Mouse (Mus musculus): ENCODE results near the gene Sars2. TPM values are rescaled to one million over a fixed set of nuclear protein-coding genes. Genes with fewer than 3 reads are reported as not detected.

Gene Sars2
- polyA plus RNA-seq, 1 experiment from 2014 or later: 32.2 TPM

DNA sequence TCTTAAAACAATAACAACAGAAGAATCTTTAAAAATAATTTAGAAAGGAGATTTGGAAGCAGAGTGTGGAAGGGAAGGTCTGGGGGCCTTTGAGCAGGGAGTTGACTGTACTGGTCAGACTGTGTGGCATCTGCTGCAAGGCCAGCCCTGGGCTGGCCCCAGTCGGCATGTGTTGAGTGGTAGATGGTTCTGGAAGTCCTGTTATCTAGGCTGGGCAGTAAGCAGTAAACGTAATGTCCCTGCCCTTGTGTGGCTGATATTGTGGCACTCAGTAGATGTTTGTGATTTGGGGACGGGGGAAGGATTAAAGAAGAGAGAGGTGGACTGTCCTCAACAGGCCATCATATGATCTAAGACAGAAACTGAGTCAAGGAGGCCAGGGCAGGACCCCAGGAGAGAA lies 28.5 kb downstream of the Sars2 start:
- Histone ChIP-seq H3K4me1 (peaks cover 28% of the 10 kb centered on the region), H3K27ac (no peak overlapping the region), H3K27me3 (ENCODE audit: insufficient read depth, poor library complexity, severe bottlenecking) (no peaks in the 10 kb centered on the region), H3K4me3 (no peak overlapping the region), H3K36me3 (peaks cover 11% of the 10 kb centered on the region), H3K9me3 (no peaks in the 10 kb centered on the region)
- DNase-seq (ENCODE audit: low spot score): no peak
- WGBS: 68% methylated on average over 3 of the region's 3 CpGs

DNA sequence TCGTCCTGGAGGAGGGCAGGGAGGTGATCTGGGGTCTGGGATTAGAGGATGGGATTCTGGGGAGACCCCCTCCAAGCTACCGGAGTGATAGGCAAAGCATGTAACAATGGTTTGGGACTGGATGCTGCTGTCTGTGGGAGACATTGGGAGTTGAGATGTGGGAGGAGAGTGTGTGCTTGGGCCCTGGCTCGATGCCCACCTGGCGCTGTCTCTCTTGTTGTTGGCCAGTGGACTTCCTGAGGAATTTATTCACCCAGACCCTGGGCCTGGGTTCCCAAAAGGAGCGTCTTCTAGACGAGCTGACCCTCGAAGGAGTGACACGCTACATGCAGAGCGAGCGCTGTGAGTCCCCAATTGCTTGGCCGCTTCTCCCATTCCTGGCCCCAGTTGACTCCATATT lies 30.1 kb downstream of the Sars2 start:
- WGBS: 88% methylated on average over 11 of the region's 11 CpGs
- H3K36me3 ChIP-seq: peaks cover 17% of the 10 kb centered on the region
- no peaks in the 10 kb centered on the region for H3K9me3 ChIP-seq
- H3K27me3 ChIP-seq (ENCODE audit: insufficient read depth, poor library complexity, severe bottlenecking): no peaks in the 10 kb centered on the region
- H3K4me3 ChIP-seq: no peak overlapping the region
- H3K4me1 ChIP-seq: peaks cover 21% of the 10 kb centered on the region
- no peak for DNase-seq (ENCODE audit: low spot score)
- H3K27ac ChIP-seq: no peak overlapping the region

DNA sequence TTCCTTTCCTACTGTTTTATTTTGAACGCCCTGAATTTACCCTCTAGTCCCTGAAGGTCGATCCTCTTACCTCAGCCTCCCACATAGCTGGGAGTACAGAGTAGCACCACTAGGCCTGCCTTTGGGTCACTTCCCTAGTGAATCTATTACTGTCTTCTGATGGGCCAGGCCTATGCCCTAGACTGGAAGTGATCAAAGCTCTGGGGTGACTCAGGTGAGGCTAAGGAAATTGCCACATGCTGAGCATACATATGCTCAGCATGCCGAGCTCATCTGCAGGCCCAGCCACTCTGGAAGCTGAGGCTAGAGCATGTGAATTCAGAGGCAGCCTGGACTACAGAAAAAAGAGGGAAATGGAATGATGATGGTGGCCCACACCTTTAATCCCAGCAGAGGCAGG lies 31.4 kb downstream of the Sars2 start:
- WGBS: 59% methylated on average over 3 of the region's 3 CpGs
- DNase-seq (ENCODE audit: low spot score): no peak
- Histone ChIP-seq H3K27me3 (ENCODE audit: insufficient read depth, poor library complexity, severe bottlenecking) (no peaks in the 10 kb centered on the region), H3K4me3 (no peak overlapping the region), H3K36me3 (peaks cover 22% of the 10 kb centered on the region), H3K4me1 (peaks cover 11% of the 10 kb centered on the region), H3K27ac (no peak overlapping the region), H3K9me3 (no peaks in the 10 kb centered on the region)

DNA sequence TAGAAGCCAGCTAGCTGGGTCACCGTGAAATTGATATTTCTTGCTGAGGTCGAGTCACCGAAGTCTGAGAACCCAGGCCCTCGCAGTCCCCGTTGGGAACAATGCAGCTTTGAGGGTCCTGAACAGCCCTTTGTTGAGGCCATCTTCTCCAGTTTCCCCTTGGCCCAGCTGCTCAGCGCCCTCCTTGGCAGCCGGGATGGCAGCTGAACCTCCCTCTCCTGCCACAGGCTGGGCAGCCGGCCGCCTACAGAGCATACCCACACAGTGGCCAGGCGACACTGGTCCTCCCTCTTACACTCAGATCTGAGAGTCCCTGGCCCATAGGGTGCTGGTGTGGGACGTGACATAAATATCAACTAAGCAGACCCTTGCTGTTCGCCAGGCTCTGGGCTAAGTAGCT lies 32.4 kb downstream of the Sars2 start:
- 82% methylated on average over 12 of the region's 12 CpGs for WGBS
- peaks cover 11% of the 10 kb centered on the region for H3K4me1 ChIP-seq
- peaks cover 26% of the 10 kb centered on the region for H3K36me3 ChIP-seq
- H3K4me3 ChIP-seq: no peak overlapping the region
- no peaks in the 10 kb centered on the region for H3K27me3 ChIP-seq (ENCODE audit: insufficient read depth, poor library complexity, severe bottlenecking)
- DNase-seq (ENCODE audit: low spot score): no peak
- H3K9me3 ChIP-seq: no peaks in the 10 kb centered on the region
- no peak overlapping the region for H3K27ac ChIP-seq

DNA sequence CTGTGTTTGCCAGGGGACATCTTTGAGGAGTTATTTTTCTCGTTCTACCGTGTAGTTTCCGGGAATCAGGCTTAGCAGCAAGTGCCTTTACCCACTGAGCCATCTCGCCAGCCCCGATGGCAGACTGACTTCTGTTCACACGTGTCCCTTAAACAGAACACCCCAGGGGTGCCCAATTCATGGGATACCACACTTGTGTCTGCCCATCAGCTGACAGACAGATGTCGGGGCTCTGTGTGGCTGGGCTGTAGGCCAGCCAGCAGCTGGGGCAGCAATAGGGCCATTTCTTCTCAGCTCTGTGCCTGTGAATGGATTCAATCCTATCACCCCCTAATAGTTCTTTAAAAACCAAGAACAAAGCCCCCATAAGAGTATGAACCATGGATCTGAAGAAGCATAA lies 33.3 kb downstream of the Sars2 start:
- 85% methylated on average over 7 of the region's 7 CpGs for WGBS
- H3K36me3 ChIP-seq: peaks cover 26% of the 10 kb centered on the region

GRCm38 (mm10) chr7:28778825-28779224 lies 37.0 kb downstream of the Sars2 start:
- Histone ChIP-seq H3K4me1 (peaks cover 23% of the 10 kb centered on the region), H3K4me3 (no peak overlapping the region), H3K36me3 (peaks cover 29% of the 10 kb centered on the region), H3K27me3 (ENCODE audit: insufficient read depth, poor library complexity, severe bottlenecking) (no peaks in the 10 kb centered on the region), H3K9me3 (no peaks in the 10 kb centered on the region), H3K27ac (no peak overlapping the region)
- no peak for DNase-seq (ENCODE audit: low spot score)
- WGBS: 82% methylated on average over 9 of the region's 9 CpGs

More for the DNA sequence above, 33.3 kb downstream of the Sars2 start:
- DNase-seq (ENCODE audit: low spot score): no peak
- Histone ChIP-seq H3K4me3 (no peak overlapping the region), H3K4me1 (peaks cover 13% of the 10 kb centered on the region), H3K27ac (no peak overlapping the region), H3K9me3 (no peaks in the 10 kb centered on the region), H3K27me3 (ENCODE audit: insufficient read depth, poor library complexity, severe bottlenecking) (no peaks in the 10 kb centered on the region)

DNA sequence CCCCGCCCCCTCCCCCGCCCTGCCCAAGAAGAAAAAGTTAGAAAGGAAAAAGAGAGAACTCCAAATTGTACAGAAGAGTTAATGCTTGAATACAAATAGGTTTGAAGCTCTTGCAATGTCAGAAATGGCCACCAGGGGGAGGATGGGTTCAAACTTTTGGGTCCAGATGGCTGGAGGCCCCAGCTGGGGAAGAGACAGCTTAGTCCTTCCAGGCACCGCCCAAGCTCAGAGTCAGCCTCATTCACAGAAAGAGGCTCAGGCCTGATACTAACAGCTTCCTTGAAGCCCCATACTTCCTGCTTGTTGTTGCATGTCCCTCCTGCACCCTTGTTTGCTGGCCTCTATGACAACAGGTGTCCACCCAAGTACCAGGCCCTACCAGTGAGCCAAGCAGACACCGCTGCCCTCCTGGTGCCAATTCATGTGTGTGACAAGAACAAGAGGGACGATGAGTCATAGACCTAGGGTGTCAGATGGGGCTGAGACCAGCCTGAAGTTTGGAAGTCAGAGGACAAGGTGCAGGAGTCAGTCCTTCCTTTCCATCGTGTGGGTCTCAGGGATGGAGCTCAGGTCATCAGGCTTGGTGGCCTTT lies 38.4 kb downstream of the Sars2 start:
- 48% methylated on average over 6 of the region's 6 CpGs for WGBS
- H3K4me3 ChIP-seq: no peak overlapping the region
- peak; percentile 86 for DNase-seq (ENCODE audit: low spot score)
- no peaks in the 10 kb centered on the region for H3K9me3 ChIP-seq
- peaks cover 24% of the 10 kb centered on the region; the same call in 1 of the 2 replicates for H3K36me3 ChIP-seq
- no peaks in the 10 kb centered on the region for H3K27me3 ChIP-seq (ENCODE audit: insufficient read depth, poor library complexity, severe bottlenecking)
- peak overlapping the region; percentile 67; the same call in 1 of the 2 replicates for H3K27ac ChIP-seq
- H3K4me1 ChIP-seq: peaks cover 28% of the 10 kb centered on the region

DNA sequence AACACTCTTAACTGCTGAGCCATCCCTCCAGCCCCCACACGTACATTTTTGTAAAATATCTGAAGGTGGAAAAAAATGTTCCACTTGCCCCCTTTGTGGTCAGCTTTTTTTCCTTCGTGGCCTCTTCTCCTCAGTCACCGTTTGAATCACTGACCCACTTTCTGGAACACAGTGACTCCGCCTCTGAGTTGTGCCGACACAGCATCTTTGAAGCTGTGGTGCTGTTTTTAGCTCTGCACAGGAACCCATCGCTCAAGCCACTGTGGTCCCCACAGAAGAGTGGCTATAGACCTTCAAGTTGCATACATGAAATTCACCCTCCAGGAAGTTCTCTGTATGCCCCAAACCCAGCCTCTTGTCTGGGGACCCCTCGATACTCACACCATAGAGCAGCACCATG lies 39.1 kb downstream of the Sars2 start:
- peaks cover 28% of the 10 kb centered on the region for H3K4me1 ChIP-seq
- 72% methylated on average over 7 of the region's 7 CpGs for WGBS
- H3K27me3 ChIP-seq (ENCODE audit: insufficient read depth, poor library complexity, severe bottlenecking): no peaks in the 10 kb centered on the region
- no peak overlapping the region for H3K4me3 ChIP-seq
- no peak overlapping the region for H3K27ac ChIP-seq
- no peak for DNase-seq (ENCODE audit: low spot score)
- no peaks in the 10 kb centered on the region for H3K9me3 ChIP-seq
- H3K36me3 ChIP-seq: peaks cover 21% of the 10 kb centered on the region

DNA sequence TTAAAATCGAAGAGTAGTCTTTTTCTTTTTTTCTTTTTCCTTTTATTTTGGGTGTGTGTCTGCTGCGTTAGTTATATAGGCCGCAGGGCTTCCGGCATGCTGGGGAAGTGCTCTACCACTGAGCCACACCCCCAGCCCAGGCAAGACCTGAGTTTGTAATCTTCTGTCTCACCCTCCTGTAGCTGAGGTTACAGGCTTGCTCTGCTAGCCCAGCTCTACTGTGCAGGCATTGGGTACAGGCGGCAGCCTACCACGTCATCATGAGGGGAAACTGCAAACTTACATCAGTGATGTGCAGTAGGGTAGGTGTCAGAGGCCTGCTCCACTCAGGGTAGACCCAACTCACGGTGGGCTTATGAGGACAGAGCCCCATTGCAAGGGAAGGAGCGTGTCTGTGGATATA lies 39.5 kb downstream of the Sars2 start:
- Histone ChIP-seq H3K4me1 (peaks cover 28% of the 10 kb centered on the region), H3K36me3 (peaks cover 24% of the 10 kb centered on the region), H3K27ac (no peak overlapping the region), H3K4me3 (no peak overlapping the region), H3K9me3 (no peaks in the 10 kb centered on the region), H3K27me3 (ENCODE audit: insufficient read depth, poor library complexity, severe bottlenecking) (no peaks in the 10 kb centered on the region)
- no peak for DNase-seq (ENCODE audit: low spot score)
- 86% methylated on average over 8 of the region's 8 CpGs for WGBS

- no peak for DNase-seq (ENCODE audit: low spot score)
- H3K27me3 ChIP-seq (ENCODE audit: insufficient read depth, poor library complexity, severe bottlenecking): no peaks in the 10 kb centered on the region
- H3K9me3 ChIP-seq: no peaks in the 10 kb centered on the region
- no peak overlapping the region for H3K4me3 ChIP-seq
- peaks cover 23% of the 10 kb centered on the region for H3K36me3 ChIP-seq
- 71% methylated on average over 5 of the region's 5 CpGs for WGBS
- no peak overlapping the region for H3K27ac ChIP-seq
- peaks cover 38% of the 10 kb centered on the region for H3K4me1 ChIP-seq
Measured at GRCm38 (mm10) chr7:28785161-28785560, 43.4 kb downstream of the Sars2 start.

DNA sequence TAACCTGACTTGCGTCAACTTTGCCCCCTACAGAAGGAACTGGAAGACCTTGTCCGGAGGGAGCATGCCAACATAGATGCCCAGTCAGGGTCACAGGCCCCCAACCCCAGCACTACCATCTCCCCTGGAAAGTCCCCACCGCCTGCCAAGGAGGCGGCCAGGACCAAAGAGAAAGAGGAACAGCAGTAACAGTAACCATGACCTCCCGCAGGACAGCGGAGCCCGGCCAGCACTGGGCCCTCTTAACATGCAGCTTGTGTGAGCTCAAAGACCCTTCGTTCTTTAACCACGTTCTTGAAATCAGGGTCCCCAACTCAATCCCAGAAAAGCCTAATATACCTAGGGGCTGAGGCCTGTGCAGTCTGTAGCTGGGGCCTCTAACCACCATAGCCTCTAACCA lies 46.1 kb downstream of the Sars2 start:
- H3K36me3 ChIP-seq: peaks cover 23% of the 10 kb centered on the region
- peaks cover 27% of the 10 kb centered on the region for H3K4me1 ChIP-seq
- no peaks in the 10 kb centered on the region for H3K9me3 ChIP-seq
- WGBS: 89% methylated on average over 9 of the region's 9 CpGs
- no peak for DNase-seq (ENCODE audit: low spot score)
- H3K27me3 ChIP-seq (ENCODE audit: insufficient read depth, poor library complexity, severe bottlenecking): no peaks in the 10 kb centered on the region
- no peak overlapping the region for H3K4me3 ChIP-seq
- H3K27ac ChIP-seq: peak overlapping the region; percentile 3; the same call in 1 of the 2 replicates

GRCm38 (mm10) chr7:28788307-28789195 lies 46.8 kb downstream of the Sars2 start, which contains the start of gene Rinl:
Gene Rinl (plus strand): TSS chr7:28788969.
- H3K36me3 ChIP-seq: peaks cover 20% of the 10 kb centered on the region
- 57% methylated on average over 5 of the region's 5 CpGs for WGBS
- no peak for DNase-seq (ENCODE audit: low spot score)
- H3K27ac ChIP-seq: peak within 1 kb of the TSS; percentile 3; the same call in 1 of the 2 replicates
- H3K4me1 ChIP-seq: peaks cover 25% of the 10 kb centered on the region
- H3K9me3 ChIP-seq: no peaks in the 10 kb centered on the region
- H3K27me3 ChIP-seq (ENCODE audit: insufficient read depth, poor library complexity, severe bottlenecking): no peaks in the 10 kb centered on the region
- H3K4me3 ChIP-seq: no peak within 1 kb of the TSS

- no peak overlapping the region for H3K27ac ChIP-seq
- H3K9me3 ChIP-seq: no peaks in the 10 kb centered on the region
- H3K4me1 ChIP-seq: peaks cover 25% of the 10 kb centered on the region
- no peak for DNase-seq (ENCODE audit: low spot score)
- no peak overlapping the region for H3K4me3 ChIP-seq
- no peaks in the 10 kb centered on the region for H3K27me3 ChIP-seq (ENCODE audit: insufficient read depth, poor library complexity, severe bottlenecking)
- peaks cover 20% of the 10 kb centered on the region; the same call in 1 of the 2 replicates for H3K36me3 ChIP-seq
- 84% methylated on average over 3 of the region's 3 CpGs for WGBS
Measured at GRCm38 (mm10) chr7:28789235-28789634, 47.4 kb downstream of the Sars2 start.
